Mouse (Mus musculus) mesoderm, embryonic 11.5 days (tissue): Measurements from ENCODE around the gene Capn11.

ENCODE experiments used
- DNase-seq: peaks from one replicate; pipeline ENCODE4 v3.0.0-alpha.2; 2012; ENCODE audit warnings: low read depth, low spot score

Capn11 gene

GRCm38 (mm10) chr17:45682843-45683242 lies 23.7 kb upstream of the Capn11 start:
- no peak for DNase-seq

- peak; percentile 44 for DNase-seq
These were observed 22.5 kb upstream of the Capn11 start for GRCm38 (mm10) chr17:45681588-45681987.

- peak; percentile 54 for DNase-seq
These were observed 21.4 kb upstream of the Capn11 start for GRCm38 (mm10) chr17:45680391-45680980.

- DNase-seq = peak; percentile 80
These were observed 19.0 kb upstream of the Capn11 start for GRCm38 (mm10) chr17:45678106-45678505.

GRCm38 (mm10) chr17:45672598-45672997 lies 13.5 kb upstream of the Capn11 start:
- DNase-seq = no peak

- no peak for DNase-seq
These were observed 12.7 kb upstream of the Capn11 start for GRCm38 (mm10) chr17:45671821-45672220.

GRCm38 (mm10) chr17:45667986-45668385 lies 8.9 kb upstream of the Capn11 start:
- DNase-seq = no peak

- no peak for DNase-seq
These were observed 8.4 kb upstream of the Capn11 start for GRCm38 (mm10) chr17:45667481-45667880.

- no peak for DNase-seq
These were observed 7.0 kb upstream of the Capn11 start for GRCm38 (mm10) chr17:45666091-45666490.

- DNase-seq = no peak
These were observed 5.5 kb upstream of the Capn11 start for GRCm38 (mm10) chr17:45664608-45665007.

- DNase-seq = peak; percentile 84
These were observed 4.2 kb upstream of the Capn11 start for GRCm38 (mm10) chr17:45663106-45663919.

- DNase-seq = peak; percentile 27
These were observed 3.3 kb downstream of the Capn11 start for GRCm38 (mm10) chr17:45655820-45656219.

- DNase-seq = no peak
These were observed 5.9 kb downstream of the Capn11 start for GRCm38 (mm10) chr17:45653233-45653632.

- no peak for DNase-seq
These were observed 14.9 kb downstream of the Capn11 start for GRCm38 (mm10) chr17:45644185-45644584.

GRCm38 (mm10) chr17:45642701-45643100 lies 16.4 kb downstream of the Capn11 start:
- peak; percentile 76 for DNase-seq

GRCm38 (mm10) chr17:45641981-45642380 lies 17.1 kb downstream of the Capn11 start:
- DNase-seq = no peak

GRCm38 (mm10) chr17:45638596-45639295 lies 20.4 kb downstream of the Capn11 start:
- no peak for DNase-seq

GRCm38 (mm10) chr17:45634033-45634432 lies 25.1 kb downstream of the Capn11 start:
- no peak for DNase-seq

- no peak for DNase-seq
These were observed 27.2 kb downstream of the Capn11 start for GRCm38 (mm10) chr17:45631940-45632339.

- no peak for DNase-seq
These were observed 28.1 kb downstream of the Capn11 start for GRCm38 (mm10) chr17:45630992-45631391.

GRCm38 (mm10) chr17:45629861-45630694 lies 29.0 kb downstream of the Capn11 start:
- DNase-seq = peak; percentile 67
